26 mouse cellular contexts compared by ENCODE assay signal in the genomic region with DNA sequence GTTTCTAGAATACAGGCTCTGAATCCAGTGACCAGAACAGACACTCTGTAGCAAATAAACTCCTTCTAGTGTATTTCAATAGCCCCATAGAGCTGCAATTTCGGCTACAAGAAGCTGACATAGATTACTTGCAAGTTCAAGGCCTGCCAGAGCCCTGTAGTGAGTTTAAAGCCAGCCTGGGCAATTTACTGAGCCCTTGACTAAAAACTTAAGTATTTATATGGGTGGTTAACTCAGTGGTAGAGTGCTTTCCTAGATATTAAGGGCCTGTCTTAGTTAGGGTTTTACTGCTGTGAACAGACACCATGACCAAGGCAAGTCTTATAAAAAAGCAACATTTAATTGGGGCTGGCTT. TPM values are rescaled to one million over a fixed set of nuclear protein-coding genes. Genes with fewer than 3 reads are reported as not detected.
DNase-seq lines count a peak whose midpoint lies in the region; ATAC-seq and TF ChIP-seq lines count a peak whose summit lies in the region.
"Had no signal": no experiment of that assay in that cellular context is flagged by ENCODE, and none has a peak within 500 bp of the region (broad histone marks: within the 10 kb centered on the region; RNA-seq: fewer than 3 reads in every experiment).

No protein-coding gene starts in this region.

- 77% methylated on average over 1 of the region's 1 CpGs for WGBS in forebrain, embryonic 10.5 days
- 86% methylated on average over 1 of the region's 1 CpGs for WGBS in forebrain, embryonic 12.5 days
- 63% methylated on average over 1 of the region's 1 CpGs for WGBS in heart, embryonic 12.5 days
- WGBS in neural tube, embryonic 15.5 days: 87% methylated on average over 1 of the region's 1 CpGs

- H3K4me3 ChIP-seq in forebrain, embryonic 10.5 days: no peak overlapping the region
- no peak overlapping the region for H3K4me3 ChIP-seq in forebrain, embryonic 12.5 days (replicated peaks)
- no peak overlapping the region for H3K4me3 ChIP-seq in heart, embryonic 12.5 days
- no peak overlapping the region for H3K4me3 ChIP-seq in layer of hippocampus, adult 2 months
- H3K4me3 ChIP-seq in neural tube, embryonic 15.5 days (replicated peaks): no peak overlapping the region
- H3K4me3 ChIP-seq: heart, embryonic 15.5 days had no signal

- H3K9me3 ChIP-seq in forebrain, embryonic 10.5 days: no peaks in the 10 kb centered on the region
- H3K9me3 ChIP-seq in forebrain, embryonic 12.5 days: no peaks in the 10 kb centered on the region
- 0 out of 2 replicates have a peak, but pooled peaks cover 7% of the 10 kb centered on the region for H3K9me3 ChIP-seq in heart, embryonic 12.5 days (replicated peaks)
- no peaks in the 10 kb centered on the region for H3K9me3 ChIP-seq in neural tube, embryonic 15.5 days (replicated peaks)
- H3K9me3 ChIP-seq: G1E; heart, embryonic 15.5 days had no signal

- no peak for DNase-seq in forebrain, embryonic 10.5 days (ENCODE audit: extremely low spot score, low spot score)
- peak; percentile 12 for DNase-seq in heart, adult 11 months
- DNase-seq in layer of hippocampus, adult 2 months (ENCODE audit: low spot score in 2 of 2): no peak
- no peak for DNase-seq in layer of hippocampus, adult 9-11 months
- no peak for DNase-seq in neural tube, embryonic 10.5 days (ENCODE audit: extremely low spot score, low spot score)
- DNase-seq: adrenal gland, postnatal 10 days; adrenal gland, postnatal 36 days; B cell, adult 2 months; cerebellum, adult 18-20 months; cerebellum, adult 9-10 months; cerebellum, postnatal 14 days; gastrocnemius, postnatal 10 days; gastrocnemius, postnatal 36 days; heart, postnatal 10 days; heart, postnatal 36 days had no signal

- H3K9ac ChIP-seq in forebrain, embryonic 12.5 days: no peak overlapping the region
- no peak overlapping the region for H3K9ac ChIP-seq in heart, embryonic 12.5 days
- H3K9ac ChIP-seq in neural tube, embryonic 15.5 days (replicated peaks): no peak overlapping the region
- H3K9ac ChIP-seq: heart, embryonic 15.5 days had no signal

- H3K36me3 ChIP-seq in forebrain, embryonic 10.5 days (replicated peaks): no peaks in the 10 kb centered on the region
- H3K36me3 ChIP-seq in forebrain, embryonic 12.5 days (replicated peaks): no peaks in the 10 kb centered on the region
- H3K36me3 ChIP-seq in heart, embryonic 12.5 days: no peaks in the 10 kb centered on the region
- no peaks in the 10 kb centered on the region for H3K36me3 ChIP-seq in neural tube, embryonic 15.5 days
- H3K36me3 ChIP-seq: G1E; heart, embryonic 15.5 days had no signal

- no peak for ATAC-seq in forebrain, embryonic 12.5 days (ENCODE audit: low FRiP score)
- no peak for ATAC-seq in heart, embryonic 12.5 days (ENCODE audit: insufficient number of reproducible peaks, low FRiP score)
- no peak for ATAC-seq in neural tube, embryonic 15.5 days (ENCODE audit: low FRiP score)
- ATAC-seq: inflammation-experienced regulatory T-cells, adult 6 months; intestine, embryonic 16.5 days; Patski had no signal

- H3K4me1 ChIP-seq in forebrain, embryonic 10.5 days: peaks cover 15% of the 10 kb centered on the region
- peaks cover 10% of the 10 kb centered on the region for H3K4me1 ChIP-seq in forebrain, embryonic 12.5 days
- H3K4me1 ChIP-seq in heart, embryonic 12.5 days (replicated peaks): no peaks in the 10 kb centered on the region
- peaks cover 5% of the 10 kb centered on the region; the same call in 1 of the 2 replicates for H3K4me1 ChIP-seq in neural tube, embryonic 15.5 days
- H3K4me1 ChIP-seq: heart, embryonic 15.5 days had no signal

- no peak for TF ChIP-seq CTCF in layer of hippocampus, adult 2 months (conservative IDR thresholded peaks at IDR 0.05)

- H3K27me3 ChIP-seq in forebrain, embryonic 10.5 days (ENCODE audit: poor library complexity, severe bottlenecking): peaks cover 17% of the 10 kb centered on the region; the same call in 1 of the 2 replicates
- H3K27me3 ChIP-seq in forebrain, embryonic 12.5 days: peaks cover 5% of the 10 kb centered on the region; the same call in 1 of the 2 replicates
- H3K27me3 ChIP-seq in heart, embryonic 12.5 days (replicated peaks): 0 out of 2 replicates have a peak, but pooled peaks cover 3% of the 10 kb centered on the region
- H3K27me3 ChIP-seq in neural tube, embryonic 15.5 days (replicated peaks): no peaks in the 10 kb centered on the region
- H3K27me3 ChIP-seq: CH12.LX; heart, embryonic 15.5 days had no signal

- H3K27ac ChIP-seq in forebrain, embryonic 10.5 days: peak overlapping the region; percentile 36
- no peak overlapping the region for H3K27ac ChIP-seq in forebrain, embryonic 12.5 days
- no peak overlapping the region for H3K27ac ChIP-seq in heart, embryonic 12.5 days (ENCODE audit: poor library complexity, severe bottlenecking)
- H3K27ac ChIP-seq in layer of hippocampus, adult 2 months: peak overlapping the region; percentile 71
- peak overlapping the region; percentile 51; the same call in 1 of the 2 replicates for H3K27ac ChIP-seq in neural tube, embryonic 15.5 days (replicated peaks)
- H3K27ac ChIP-seq: heart, embryonic 15.5 days; hindbrain, postnatal 0 days had no signal

- H3K4me2 ChIP-seq in forebrain, embryonic 12.5 days: no peak overlapping the region
- H3K4me2 ChIP-seq in heart, embryonic 12.5 days: no peak overlapping the region
- no peak overlapping the region for H3K4me2 ChIP-seq in neural tube, embryonic 15.5 days
- H3K4me2 ChIP-seq: heart, embryonic 11.5 days; heart, embryonic 15.5 days had no signal

RNA-seq across cellular contexts. Expression of gene Cpsf6, which starts 46.8 kb away (rescaled TPM):
- 243 and 253 TPM in 2 replicates for polyA plus RNA-seq in forebrain, embryonic 10.5 days (2016; fragmentation: Nextera tagmentation; extraction: Ambion mirVana)
- 301 and 313 TPM in 2 replicates for polyA plus RNA-seq in forebrain, embryonic 12.5 days (2016; fragmentation: Nextera tagmentation; extraction: Ambion mirVana)
- 120 TPM in 2 replicates for polyA plus RNA-seq in heart, embryonic 12.5 days (2016; fragmentation: Nextera tagmentation; extraction: Ambion mirVana)
- 100 to 1,000 TPM; 111 to 116 TPM for total RNA-seq in layer of hippocampus, adult 2 months (2021)
- polyA plus RNA-seq in neural tube, embryonic 15.5 days (2015; fragmentation: Nextera tagmentation; extraction: Ambion mirVana): 126 and 133 TPM in 2 replicates

Comparison
In these comparisons a context has a peak if more than half of its experiments do, and no peak if none do; other contexts are left out.
1. H3K27ac ChIP-seq: peak in forebrain, embryonic 10.5 days (single experiment), layer of hippocampus, adult 2 months (single experiment) and neural tube, embryonic 15.5 days (single experiment); none in forebrain, embryonic 12.5 days (single experiment) and heart, embryonic 12.5 days (single experiment).